Mouse (Mus musculus): ENCODE results near the gene Uchl4.
A peak's percentile ranks its signal among the peaks of the same experiment; 100 is the strongest.
"Not testable (repeated sequence)": the region's sequence is repeated elsewhere in the genome, so short reads cannot be mapped to it uniquely, and the experiment has no call there.

Gene Uchl4

GRCm38 (mm10) chr9:64231674-64232073 lies 3.3 kb upstream of the Uchl4 start:
- DNase-seq: no peak

GRCm38 (mm10) chr9:64232257-64232957 lies 2.6 kb upstream of the Uchl4 start:
- DNase-seq: peak; percentile 44 to 75

DNA sequence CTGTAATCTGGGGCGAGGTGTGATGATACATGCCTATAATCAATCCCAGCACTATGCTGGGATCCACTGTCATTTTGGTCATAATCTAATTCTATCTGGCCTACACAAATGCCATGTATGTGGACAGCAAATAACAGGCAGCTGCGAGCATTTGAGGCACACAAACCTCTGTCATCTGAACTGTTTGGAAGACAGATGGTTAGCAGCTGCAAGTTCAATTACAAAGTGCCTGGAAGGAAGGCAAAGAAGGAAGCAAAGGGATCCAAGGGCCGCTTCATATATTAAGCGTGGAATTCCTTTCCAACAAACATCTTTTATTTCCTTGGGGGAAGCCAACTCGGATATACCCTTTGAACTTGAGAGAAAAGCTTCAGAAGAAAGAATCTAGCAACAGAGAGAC lies 1.3 kb upstream of the Uchl4 start:
- DNase-seq: peak; percentile 34 to 54

DNA sequence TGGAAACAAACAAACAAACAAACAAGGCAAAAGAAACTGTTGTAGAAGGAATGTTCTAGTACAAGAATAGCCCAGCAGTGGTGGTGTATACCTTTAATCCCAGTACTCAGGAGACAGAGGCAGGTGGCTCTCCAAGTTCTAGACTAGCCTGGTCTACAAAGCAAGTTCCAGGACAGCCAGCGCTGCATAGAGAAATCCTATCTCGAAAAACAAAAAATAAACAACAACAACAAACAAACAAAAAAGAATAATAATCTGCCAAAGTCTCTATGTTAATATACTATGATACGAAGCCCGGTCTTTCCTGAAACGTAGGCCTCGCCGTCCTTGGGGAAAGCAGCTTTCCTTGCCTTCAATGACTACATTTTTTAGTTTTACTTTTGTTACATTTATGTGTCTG lies 1.1 kb downstream of the Uchl4 start:
- no peak for DNase-seq

GRCm38 (mm10) chr9:64240116-64240515 lies 5.1 kb downstream of the Uchl4 start:
- DNase-seq: no peak

DNA sequence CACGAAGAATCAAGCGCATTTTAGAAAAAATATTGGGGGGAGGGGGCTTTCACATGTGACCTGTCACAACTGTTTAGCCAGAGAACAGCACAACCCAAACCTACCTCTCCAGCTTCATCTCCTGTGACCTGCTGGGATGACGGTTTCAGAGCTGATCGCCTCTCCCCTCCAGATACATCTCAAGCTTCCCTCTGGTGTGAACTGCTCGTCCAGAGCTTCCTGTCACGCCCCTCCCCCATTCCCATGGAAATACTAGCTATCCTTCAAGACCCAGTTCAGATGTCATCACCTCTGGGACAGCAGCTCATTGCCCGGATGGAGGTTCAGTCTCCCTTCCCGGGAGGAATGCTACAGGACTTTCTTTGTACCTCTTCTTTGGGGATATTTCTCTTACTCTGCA lies 5.7 kb downstream of the Uchl4 start:
- peak; percentile 34 to 37 for DNase-seq

- peak in 1 of 2 experiments; percentile 46 for DNase-seq
These were observed 7.4 kb downstream of the Uchl4 start for GRCm38 (mm10) chr9:64242381-64242831.

- DNase-seq: no peak
These were observed 14.4 kb downstream of the Uchl4 start for GRCm38 (mm10) chr9:64249371-64249770.

GRCm38 (mm10) chr9:64250111-64250730 lies 15.2 kb downstream of the Uchl4 start:
- DNase-seq: no peak

DNA sequence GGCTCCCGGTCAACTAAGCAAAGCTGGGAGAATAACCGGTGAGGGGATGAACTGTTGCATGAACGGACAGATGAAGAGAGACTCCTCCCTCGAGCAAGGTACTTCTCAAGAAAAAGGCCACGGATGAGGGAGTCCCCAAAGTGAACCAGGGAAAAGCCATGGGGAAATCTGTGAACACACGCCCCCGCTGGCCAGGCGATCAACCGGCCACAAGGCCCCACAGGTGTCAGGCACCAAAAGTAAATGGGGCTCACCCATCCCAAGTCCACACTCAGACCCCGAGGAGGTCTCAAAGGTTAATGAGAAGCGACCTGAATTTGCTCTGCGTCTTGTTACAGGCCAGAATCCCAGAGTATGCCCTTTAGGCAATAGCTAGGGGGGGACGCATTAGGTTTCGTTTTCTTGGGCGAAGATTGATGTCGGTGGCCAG lies 17.6 kb downstream of the Uchl4 start:
- peak in 1 of 2 experiments; percentile 33 for DNase-seq

DNA sequence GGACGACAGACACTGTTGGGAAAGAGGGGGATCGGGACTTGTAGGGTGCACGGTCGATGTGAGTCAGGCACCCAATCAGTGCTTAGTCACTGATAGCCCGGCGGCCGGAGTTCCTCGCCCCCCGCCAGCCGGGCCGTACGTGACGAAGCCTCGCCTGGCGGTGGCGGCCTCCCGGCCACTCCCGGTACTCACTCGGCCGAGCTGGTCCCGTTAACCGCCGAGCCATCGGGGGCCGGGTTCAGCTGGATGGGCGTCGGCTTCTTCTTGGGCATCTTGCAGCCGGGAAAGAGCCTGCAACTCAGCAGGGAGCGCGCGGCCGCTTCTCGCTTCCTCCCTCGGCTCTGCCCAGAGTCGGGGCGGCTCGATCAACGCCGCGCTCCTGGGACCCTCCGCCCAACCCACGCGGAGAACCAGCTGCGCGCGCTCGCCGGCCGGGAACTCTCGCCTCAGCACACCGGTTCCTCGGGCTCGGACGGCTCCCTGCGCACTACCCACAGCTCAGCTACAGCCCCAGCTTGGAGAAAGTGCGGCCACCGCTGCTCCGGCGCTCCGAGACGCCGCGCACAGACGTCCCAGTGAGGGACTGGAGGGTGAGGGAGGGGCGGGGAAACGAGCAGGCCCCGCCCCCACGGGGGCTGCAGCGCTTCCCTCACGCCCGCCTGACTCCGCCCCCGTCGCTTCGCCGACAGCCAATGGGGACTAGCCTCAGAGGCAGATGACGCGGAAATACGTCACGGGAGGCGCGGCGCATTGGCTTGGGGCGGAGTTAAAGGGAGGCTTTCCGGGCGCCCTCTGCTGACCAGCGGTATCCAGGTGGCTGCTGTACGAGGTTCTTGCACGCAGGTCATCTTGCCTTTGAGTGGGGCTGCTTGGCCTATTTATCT lies 18.3 kb downstream of the Uchl4 start, which contains the start of gene Map2k1:
TSS of gene Map2k1 (minus strand) at position 611 of the 884 bp plus-strand sequence.
- peak; percentile 100 for DNase-seq

DNA sequence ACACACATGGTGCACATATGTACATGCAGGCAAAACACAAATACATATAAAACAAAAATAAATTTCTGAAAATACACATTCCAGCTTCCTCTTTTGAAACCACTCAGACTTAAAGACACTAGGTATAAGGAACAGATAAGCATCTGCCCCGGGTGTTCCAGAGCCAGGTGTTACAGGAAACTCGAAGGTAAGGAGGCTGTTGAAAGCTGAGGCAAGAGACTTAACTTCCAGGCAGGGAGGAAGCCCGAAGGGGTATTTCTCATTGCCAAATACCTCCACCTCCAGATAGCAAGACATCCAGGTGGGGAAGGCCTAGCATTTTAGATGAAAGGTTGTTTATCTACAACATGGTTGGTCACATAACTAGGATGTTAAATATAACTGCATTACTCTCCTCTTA lies 20.4 kb downstream of the Uchl4 start:
- no peak for DNase-seq

DNA sequence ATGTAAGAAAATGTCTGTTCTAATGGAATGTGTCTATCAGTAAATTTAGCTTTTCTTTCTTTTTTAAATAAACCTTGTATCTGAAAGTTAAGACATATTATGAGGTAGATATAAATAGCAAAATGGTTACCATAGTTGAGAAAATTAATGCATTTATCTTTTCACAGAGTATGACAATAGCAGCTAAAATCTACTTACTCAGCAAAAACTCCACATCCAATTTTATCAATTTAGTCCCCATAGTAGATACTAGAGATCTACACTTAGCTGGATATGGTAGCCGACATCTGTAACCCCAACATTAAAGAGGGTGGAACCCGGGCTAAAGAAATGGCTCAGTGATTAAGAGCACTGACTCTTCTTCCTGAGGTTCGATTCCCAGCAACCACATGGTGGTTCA lies 21.2 kb downstream of the Uchl4 start:
- no peak for DNase-seq

DNA sequence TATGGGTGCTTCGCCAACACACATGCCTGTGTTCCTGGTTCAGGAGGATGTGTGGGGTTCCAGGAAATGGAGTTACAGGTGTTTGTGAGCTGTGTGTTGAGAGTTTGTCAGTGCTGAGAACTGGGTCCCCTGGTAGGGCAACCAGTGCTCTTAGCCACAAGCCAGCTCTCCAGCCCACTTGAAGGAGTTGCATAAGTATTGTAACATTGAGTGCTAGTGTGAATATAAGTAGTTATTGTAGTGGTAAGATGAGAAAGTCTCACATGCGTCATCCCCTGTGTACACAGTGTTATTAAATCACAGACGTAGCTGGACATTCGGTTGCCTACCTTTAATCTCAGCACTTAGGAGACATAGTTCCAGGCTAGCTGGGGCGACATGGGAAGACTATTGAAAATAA lies 24.9 kb downstream of the Uchl4 start:
- peak; percentile 33 to 38 for DNase-seq

GRCm38 (mm10) chr9:64261023-64261422 lies 26.0 kb downstream of the Uchl4 start:
- DNase-seq: no peak

GRCm38 (mm10) chr9:64264813-64265212 lies 29.8 kb downstream of the Uchl4 start:
- no peak for DNase-seq

- no peak for DNase-seq
These were observed 32.2 kb downstream of the Uchl4 start for GRCm38 (mm10) chr9:64267231-64267630.

GRCm38 (mm10) chr9:64268196-64268595 lies 33.2 kb downstream of the Uchl4 start:
- no peak for DNase-seq

GRCm38 (mm10) chr9:64268836-64269235 lies 33.8 kb downstream of the Uchl4 start:
- not testable (repeated sequence) for DNase-seq

DNA sequence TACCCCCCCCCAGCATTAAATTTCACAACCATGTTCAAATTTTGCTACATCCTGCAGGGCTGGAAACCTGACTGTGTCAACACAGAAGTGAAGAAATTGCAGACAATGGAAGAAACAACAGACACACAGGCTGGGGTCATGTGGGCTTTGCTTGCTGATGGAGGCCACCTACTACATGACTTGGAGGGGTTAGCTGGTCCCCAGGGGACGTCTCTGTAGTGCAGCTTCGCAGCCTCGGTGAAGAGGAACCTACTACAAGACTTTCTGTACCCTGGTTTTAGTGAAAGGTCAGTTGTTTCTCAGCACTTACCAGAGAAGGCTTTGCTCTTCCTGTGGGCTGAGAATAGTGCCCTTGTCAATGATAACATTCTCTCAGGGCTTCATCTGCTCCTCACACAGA lies 36.2 kb downstream of the Uchl4 start:
- DNase-seq: no peak

DNA sequence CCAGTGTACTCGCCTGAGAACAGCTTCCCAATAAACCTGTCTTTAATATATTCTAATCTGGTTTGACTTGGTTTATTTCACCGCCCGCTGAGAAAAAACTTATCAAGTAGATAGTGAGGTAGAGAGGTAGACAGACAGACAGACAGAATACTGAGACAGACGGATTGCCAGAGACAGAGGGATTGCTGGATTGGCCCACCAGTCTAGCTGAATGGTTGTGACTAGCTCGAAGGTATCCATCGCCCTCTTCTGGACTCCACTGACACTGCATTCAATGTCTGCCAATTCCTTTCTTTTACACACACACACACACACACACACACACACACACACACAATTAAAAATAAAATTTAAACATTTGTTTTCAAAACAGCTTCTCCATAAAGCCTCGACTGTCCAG lies 37.6 kb downstream of the Uchl4 start:
- peak in 1 of 2 experiments; percentile 64 for DNase-seq

DNA sequence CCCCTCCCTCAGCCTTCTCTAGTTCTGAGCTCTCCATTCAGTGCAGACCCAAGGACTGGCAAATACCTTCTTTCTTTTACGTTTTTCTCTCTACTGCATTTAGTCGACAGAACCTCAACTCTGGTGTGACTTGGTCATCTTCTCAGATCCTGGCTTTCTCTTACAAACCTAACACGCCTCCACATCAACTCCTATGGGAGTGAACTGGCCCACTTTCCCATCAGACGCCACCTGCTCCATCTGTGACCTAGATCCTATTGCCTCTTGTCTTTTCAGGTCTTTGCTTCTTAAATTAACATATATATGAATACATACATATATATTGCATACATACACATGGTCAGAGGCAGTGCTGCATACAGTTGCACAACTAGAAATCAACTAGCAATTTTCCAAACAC lies 38.8 kb downstream of the Uchl4 start:
- no peak for DNase-seq

GRCm38 (mm10) chr9:64274291-64274690 lies 39.3 kb downstream of the Uchl4 start:
- no peak for DNase-seq

All from lung, postnatal 4 days (tissue).